Mouse (Mus musculus) C2C12 (cell line): ENCODE data around the gene Tusc2.

Experiments
- CTCF ChIP-seq: IDR thresholded peaks from one replicate; pipeline ENCODE4 v1.5.1; 2011; ENCODE audit not compliant: control insufficient read depth, insufficient read depth, insufficient read length
- MYOD1 ChIP-seq: IDR thresholded peaks from one replicate; pipeline ENCODE4 v1.6.1; 2011; ENCODE audit warnings: low read depth; ENCODE audit not compliant: control insufficient read depth, insufficient read length
- USF1 ChIP-seq: IDR thresholded peaks from one replicate; pipeline ENCODE4 v1.6.1; 2011; ENCODE audit warnings: low read depth, mild to moderate bottlenecking, control low read depth, moderate library complexity

GRCm38 (mm10) chr9:107542721-107543120 is 20.3 kb upstream of the Tusc2 start:
- TF ChIP-seq CTCF (no peak), USF1 (no peak), MYOD1 (no peak)
